Mouse (Mus musculus) spleen, adult 12 weeks (tissue): Measurements from ENCODE around the gene Gtse1.
"Not testable (repeated sequence)": the region's sequence is repeated elsewhere in the genome, so short reads cannot be mapped to it uniquely, and the experiment has no call there.

Source experiments
- DNase-seq: peaks from one replicate; pipeline ENCODE4 v3.0.0; 2022; ENCODE audit warnings: low spot score

Gtse1 gene

DNA sequence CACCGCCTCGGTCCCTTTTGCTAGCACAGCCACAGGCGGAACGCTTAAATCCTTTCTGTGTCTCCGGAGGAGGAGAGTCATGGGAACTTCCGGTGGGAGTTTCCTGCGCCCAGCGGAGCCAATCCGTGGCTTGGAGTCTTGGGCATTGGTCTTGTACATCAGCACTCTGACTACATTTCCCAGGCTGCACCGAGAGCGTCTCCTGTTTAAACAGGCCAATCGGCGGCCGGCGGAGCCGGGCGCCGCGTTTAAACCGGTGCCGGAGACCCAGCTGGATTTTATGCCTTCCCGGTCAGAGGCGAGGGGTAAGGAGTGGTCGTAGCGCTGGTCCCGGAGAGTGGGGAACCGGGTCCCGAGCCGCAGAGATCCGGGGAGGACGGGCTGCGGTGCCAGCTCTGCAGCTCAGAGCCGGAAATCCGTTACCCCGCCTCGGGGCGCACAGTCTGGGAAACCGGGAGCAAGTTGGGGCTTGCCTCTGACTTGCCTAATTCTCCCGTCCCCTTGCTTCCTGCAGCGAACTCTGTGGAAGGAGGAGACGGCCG is at the start of gene Gtse1:
Gene Gtse1, plus strand, starts transcription at position 256 of the 542 bp plus-strand sequence.
- peak; percentile 85 for DNase-seq

DNA sequence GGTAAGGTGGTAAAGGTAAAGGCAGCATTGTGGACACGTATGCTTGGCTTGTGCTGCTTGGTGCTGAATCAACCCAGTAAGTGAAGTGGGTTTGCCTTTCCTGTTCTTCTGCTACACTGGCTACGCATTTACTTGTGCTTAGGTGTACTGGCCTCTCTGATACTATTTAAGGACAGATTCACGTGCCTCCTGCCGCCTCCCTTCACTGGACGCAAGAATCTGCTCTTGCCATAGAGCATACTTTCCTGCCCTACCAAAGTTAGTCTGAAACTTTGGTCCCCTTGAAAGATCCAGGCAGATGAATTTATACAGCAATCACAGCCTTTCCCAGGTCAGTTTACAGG is 49.1 kb upstream of the Gtse1 start:
- no peak for DNase-seq

GRCm38 (mm10) chr15:85810806-85811521 is 48.6 kb upstream of the Gtse1 start:
- no peak for DNase-seq

DNA sequence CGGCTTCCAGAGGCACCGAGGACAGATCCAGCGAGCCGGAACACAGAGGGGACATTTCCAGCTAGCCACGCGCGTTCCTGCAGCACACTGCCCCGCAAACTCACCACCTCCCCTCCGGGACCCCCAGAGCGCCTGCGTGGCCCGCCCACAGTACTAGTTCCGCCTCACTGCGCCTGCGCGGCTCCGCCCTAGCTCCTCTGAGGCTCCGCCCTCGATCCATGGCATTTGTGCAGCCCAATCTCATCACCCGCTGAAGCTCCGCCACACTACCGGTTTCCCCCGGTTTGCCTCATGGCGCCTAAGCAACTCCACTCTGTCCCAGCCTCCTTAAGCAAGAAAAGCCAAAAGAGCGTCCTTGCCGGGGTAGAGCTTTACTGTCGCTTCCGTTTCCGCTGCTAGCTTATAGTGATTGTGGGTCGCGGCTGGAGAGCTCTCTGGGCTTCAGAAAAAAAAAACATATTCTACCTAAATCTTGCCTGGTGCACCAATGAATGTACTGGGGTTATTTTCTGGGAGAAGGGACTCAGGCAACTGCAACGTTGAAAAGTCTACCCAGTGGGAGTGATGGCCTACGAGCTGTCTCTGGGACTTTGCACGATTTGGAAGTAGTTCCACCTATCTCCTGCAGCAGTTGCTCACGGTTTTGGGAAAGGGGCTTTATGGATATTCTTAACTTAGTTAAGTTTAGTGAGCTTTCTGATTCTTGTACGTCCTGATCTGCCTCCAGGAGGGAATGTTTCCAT is 47.8 kb upstream of the Gtse1 start, which contains the start of gene Cdpf1:
Gene Cdpf1, minus strand, starts transcription at position 163 of the 743 bp plus-strand sequence.
- peak; percentile 97 for DNase-seq

DNA sequence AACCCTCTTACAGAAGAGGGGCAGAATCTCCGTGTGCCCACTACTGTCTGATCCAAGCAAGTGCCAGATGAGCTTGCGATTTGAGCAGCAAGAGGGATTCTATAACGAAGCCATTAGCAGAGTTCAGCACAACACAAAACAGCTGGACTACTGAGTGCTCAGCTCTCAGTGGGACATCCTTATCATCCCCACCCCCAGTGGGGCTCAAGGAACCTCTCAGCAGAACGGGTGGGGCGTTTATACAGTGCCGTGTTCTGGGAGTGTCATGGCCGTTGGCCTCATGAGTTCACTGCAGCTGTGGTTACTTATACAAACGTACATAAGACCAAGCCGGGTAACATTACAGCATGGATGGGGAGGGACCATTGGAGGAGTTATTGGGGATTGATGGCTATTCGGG is 46.1 kb upstream of the Gtse1 start:
- DNase-seq, result no peak

DNA sequence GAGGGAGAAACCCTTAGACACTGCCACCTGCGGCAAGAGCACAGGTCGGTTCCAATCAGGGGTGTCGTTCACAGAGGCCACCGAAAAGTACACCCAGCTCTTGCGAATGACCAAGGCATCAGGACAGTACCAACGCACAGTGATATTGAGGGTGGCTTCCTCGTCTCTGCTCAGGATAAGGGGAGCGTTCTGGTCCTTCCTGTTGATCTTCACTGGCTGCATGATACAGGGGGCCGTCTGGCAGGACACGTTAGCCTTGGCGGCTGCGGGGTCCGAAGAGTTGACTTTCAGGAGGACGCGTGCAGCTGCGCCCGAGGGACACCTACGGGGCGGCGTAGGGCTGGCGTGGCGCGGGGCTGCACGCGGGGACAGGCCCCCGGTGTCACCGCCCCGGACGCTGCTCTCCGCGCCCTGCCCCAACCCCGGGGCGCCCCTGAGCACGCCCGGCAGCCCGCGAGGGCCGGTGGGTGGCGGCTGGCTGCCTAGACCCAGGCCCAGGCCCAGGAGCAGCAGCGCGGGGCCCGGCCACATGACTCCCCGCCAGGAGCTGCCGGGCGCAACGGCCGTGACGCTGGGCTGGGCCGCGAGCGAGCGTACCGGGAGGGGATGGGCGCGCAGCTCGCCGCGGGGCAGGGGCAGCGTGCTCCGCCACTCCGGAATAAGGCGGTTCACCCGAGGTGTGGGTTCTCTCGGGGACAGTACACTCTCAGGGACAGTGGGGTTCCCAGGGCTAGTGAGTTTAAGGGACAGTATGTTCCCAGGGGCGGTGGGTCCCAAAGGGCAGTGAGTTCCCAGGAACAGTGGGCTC is 38.1 kb upstream of the Gtse1 start, which contains the start of gene Pkdrej:
Gene Pkdrej, minus strand, starts transcription at position 532 of the 808 bp plus-strand sequence.
- DNase-seq, result no peak

GRCm38 (mm10) chr15:85822011-85822359 is 37.6 kb upstream of the Gtse1 start:
- no peak for DNase-seq

DNA sequence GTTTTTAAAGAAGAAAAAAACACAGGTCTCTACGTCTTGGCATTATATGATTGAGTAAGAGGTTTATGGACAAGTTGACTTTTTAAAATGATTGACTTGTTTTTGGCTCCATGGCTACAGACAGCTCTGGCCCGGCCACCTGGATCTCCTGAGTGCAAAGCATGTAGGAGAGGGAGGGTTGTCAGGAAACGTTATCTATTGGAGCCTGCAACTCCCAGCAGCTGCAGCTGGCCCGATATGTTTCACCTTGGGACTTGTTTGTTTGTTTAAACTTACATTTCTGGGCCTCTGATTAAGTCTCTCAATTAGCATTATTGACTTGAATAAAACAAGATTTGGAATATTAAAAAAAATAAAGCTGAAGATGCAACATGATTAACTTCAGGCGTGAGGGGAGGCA is 32.9 kb upstream of the Gtse1 start:
- no peak for DNase-seq

DNA sequence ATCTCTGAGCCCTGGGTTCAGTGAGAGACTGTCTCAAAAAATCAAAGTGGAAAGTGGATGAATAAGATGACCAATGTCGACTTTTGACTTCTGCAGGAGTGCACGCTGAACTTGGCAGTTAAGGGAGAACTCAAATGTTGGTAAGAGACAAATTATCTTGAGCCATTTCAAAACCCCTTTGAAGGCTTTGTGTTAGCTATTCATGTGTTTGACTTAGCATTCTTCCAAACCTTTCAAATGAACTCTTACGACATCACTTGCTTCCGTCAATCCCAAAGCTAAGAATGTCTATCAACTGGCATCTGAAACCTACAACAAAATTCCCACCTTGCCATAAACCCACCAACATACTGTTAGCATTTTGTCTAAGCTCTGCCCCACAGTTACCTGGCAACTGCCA is 31.5 kb upstream of the Gtse1 start:
- no peak for DNase-seq

DNA sequence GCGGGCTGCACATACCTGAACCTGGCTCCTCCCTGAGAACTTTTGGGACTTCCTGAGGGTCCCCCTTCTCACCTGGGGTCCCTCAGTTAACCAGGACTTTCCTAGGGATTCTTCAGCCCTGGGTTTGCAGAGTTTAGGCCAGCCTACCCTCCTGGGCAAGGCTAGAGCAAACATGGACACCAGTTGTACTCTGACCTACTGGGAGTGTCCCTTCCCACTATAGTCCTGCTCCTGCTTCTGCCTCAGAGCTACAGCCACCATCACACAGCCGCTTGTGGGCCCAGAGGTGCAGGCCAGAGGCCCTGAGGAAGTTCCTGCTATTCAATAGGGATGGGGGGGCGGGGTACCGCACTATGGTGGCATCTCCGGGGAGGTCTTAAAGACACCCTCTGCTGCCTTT is 30.1 kb upstream of the Gtse1 start:
- no peak for DNase-seq

DNA sequence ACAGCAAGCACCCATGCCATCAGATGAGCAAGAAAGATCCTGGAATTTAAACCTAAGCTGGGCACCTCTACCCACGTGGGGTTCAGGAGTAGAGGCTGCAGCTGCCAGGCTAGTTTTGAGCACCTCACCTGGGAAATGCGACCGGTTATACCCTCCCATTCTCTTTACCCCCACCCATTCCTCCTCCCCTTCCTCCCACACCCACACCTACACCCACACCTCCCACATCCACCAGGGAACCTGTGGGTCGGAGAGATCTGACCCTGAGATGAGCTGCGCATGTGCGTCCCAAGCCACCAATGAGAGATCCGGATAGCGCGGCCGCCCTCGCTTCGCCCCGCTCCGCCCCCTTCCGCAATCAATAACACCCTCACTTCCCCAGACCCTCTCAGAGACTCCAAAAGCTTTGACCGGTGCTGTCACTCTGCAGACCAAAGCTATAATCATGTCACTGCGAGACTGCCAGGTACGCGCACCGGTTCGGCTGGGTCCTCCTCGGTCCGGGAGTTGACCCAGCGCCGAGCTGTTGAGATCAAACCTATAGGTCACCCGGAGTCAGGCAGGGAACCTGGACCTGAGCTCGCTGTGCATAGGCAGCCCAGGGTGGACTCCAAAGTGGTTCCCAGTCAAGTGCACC is 27.5 kb upstream of the Gtse1 start, which contains the start of gene Ttc38:
Gene Ttc38, plus strand, starts transcription at position 353 of the 637 bp plus-strand sequence.
- DNase-seq, result peak; percentile 62

DNA sequence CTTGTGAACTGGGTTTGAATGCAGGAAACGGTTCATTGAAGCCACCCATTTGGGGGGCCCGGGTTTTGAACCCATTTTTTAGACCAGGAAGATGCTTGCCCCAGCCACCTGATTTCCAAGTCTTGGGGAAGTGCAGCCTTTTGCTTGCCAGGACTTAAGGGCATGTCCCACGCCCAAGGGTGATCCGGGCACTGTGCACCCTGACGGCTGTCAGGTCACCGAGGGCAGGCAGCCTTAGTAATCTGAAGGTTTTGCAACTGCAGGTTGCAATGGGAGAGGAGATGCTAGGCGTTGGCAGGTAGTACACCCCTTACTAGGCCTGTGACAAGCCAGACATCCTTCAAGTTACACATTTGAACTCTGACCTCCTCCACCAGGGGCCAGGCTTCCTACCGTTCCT is 26.9 kb upstream of the Gtse1 start:
- DNase-seq, result no peak

DNA sequence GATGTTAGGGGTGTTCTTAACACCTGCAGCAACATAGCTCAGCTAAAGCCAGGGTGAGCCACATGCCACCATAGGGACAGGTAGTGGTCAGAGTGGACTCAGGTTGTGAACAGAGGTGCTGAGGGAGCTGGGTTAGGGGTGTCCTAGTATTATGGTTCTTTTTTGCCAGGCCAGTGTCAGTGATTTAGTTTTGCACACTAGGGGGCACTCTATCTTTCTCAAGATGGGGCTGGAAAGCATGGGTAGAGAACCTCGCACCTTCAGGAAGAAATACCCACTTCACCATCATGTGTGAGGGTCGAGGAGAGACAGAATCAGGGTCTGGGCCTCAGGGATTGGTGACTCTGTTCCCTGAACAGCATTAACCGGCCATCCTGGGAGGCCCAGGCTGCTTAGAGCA is 24.2 kb upstream of the Gtse1 start:
- DNase-seq, result no peak

GRCm38 (mm10) chr15:85836887-85837286 is 22.7 kb upstream of the Gtse1 start:
- no peak for DNase-seq

- DNase-seq, result no peak
Observed at GRCm38 (mm10) chr15:85840983-85841382, 18.6 kb upstream of the Gtse1 start.

- DNase-seq, result no peak
Observed at GRCm38 (mm10) chr15:85841796-85842360, 17.7 kb upstream of the Gtse1 start.

GRCm38 (mm10) chr15:85845071-85845470 is 14.5 kb upstream of the Gtse1 start:
- no peak for DNase-seq

DNA sequence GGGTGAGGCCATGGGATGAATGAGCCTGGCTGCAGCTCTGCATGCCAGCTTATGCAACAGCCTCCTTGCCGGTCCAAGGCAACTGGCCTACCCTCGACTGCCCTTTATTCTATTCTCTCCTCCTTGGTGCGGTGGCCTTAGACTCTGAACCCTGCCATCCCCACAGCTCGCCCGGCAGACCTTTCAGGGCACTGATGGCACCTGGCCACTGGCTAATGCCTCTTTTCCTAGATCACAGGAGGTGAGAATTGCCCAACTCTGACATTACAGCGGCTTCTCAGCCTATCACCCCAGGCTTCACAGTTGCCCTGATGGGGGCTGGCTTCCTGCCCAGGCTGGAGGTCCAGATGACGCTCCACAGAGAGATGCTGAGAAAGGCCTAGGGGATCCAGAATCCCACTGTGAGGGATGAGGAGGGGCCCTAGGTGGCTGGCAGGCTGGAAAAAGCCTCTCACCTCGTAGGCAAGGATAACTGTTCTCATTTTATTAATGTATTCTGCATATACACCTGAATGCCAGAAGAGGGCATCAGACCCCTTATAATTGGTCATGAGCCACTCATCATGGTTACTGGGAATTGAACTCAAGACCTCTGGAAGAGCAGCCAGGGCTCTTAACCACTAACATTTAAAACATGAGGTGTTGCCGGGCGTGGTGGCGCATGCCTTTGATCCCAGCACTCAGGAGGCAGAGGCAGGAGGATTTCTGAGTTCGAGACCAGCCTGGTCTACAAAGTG is 7.7 kb upstream of the Gtse1 start:
- no peak for DNase-seq

DNA sequence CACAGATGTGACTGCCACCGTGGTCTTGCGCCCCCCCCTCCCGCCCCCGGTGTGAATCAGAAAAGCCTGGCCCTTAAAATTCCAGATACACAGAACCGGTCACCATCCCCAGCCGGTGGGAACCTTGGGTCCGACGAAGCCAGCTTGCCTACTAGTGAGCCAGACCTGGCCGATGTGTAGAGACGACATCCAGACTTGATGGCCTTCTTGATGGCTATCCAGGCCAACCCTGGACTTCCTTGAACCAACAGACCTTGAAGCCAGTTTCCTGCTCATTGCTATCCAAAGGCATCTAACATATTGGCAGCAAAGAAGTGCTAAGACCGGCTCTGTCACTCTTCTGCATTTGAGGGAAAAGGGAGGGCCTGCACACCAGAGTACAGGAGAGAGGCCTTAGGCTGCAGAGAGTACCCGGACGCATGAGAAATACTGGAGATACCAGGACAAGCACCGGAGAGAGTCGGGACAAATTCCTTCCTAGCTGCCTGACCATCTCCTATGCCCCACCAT is 510 bp upstream of the Gtse1 start:
- no peak for DNase-seq

DNA sequence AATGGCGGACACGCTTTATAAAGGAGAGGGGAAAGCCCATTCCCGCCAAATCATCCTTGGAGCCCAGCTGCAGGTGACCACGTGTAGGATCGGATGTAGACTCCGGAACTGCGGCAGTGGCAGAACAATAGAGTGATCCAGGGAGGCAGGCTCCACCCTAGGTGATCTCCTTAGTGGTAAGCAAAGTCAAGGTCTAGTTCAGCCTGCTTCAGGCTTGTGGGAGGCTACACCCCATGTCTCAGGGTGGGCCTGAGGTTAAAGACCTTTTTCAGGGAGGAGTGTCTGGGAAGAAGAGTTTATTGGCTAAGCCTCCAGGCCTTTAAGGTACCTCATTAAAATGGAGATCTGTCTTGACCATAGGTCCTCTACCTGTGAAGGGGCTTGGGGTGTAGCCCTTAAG is 6.4 kb downstream of the Gtse1 start:
- DNase-seq, result not testable (repeated sequence)

DNA sequence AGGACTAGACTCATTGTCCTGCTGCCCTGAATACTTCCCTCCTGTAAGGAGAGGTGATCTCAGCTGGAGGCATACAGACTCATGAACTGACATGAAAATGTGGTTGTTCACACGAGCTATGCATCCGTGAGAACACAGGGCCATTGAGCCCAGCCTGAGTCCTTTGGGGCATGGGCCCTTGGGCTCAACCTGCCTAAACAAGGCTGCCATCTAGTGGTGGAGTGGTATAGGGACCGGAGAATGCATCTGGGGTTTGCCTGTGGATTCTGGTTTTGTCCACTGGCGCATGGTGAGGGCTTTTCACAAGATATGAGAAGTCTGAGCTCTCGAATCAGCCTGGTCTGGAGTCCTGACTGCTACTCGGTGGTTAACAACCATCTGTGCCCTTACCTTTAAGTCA is 8.2 kb downstream of the Gtse1 start:
- peak; percentile 40 for DNase-seq
